Mouse (Mus musculus) heart, embryonic 13.5 days (tissue): ENCODE measurements around the gene Gm10203. TPM values are rescaled to one million over a fixed set of nuclear protein-coding genes. Genes with fewer than 3 reads are reported as not detected.
A peak's percentile ranks its signal among the peaks of the same experiment; 100 is the strongest.

Experiments used
- ATAC-seq: fragments of 200-750 bp; cut with Nextera tagmentation; 2 replicates; pipeline ENCODE4 v1.8.0; 2017; ENCODE audit warnings: moderate TSS enrichment; ENCODE audit not compliant: insufficient number of reproducible peaks, low FRiP score, low TSS enrichment; ENCODE audit errors: extremely low read depth
- H3K27ac ChIP-seq: fragments of 300-500 bp; sonication (generic); replicated peaks from 2 replicates; pipeline ENCODE4 v1.5.1; 2015; ENCODE audit warnings: moderate library complexity, mild to moderate bottlenecking, inconsistent platforms
- H3K27me3 ChIP-seq: fragments of 300-500 bp; sonication (generic); replicated peaks from 2 replicates; pipeline ENCODE4 v1.6.1; 2015; ENCODE audit warnings: mild to moderate bottlenecking, inconsistent platforms
- H3K36me3 ChIP-seq: fragments of 300-500 bp; sonication (generic); 2 replicates; pipeline ENCODE4 v1.6.1; 2015; ENCODE audit warnings: mild to moderate bottlenecking, inconsistent platforms
- H3K4me1 ChIP-seq: fragments of 300-500 bp; sonication (generic); 2 replicates; pipeline ENCODE4 v1.6.1; 2015; ENCODE audit warnings: inconsistent platforms
- H3K4me2 ChIP-seq: fragments of 300-500 bp; sonication (generic); 2 replicates; pipeline ENCODE4 v1.6.1; 2015; ENCODE audit warnings: inconsistent platforms, mild to moderate bottlenecking, moderate library complexity
- H3K4me3 ChIP-seq: fragments of 300-500 bp; sonication (generic); 2 replicates; pipeline ENCODE4 v1.5.1; 2015; ENCODE audit warnings: moderate library complexity, mild to moderate bottlenecking, inconsistent platforms
- H3K9ac ChIP-seq: fragments of 300-500 bp; sonication (generic); 2 replicates; pipeline ENCODE4 v1.6.1; 2015; ENCODE audit warnings: inconsistent platforms, mild to moderate bottlenecking, moderate library complexity
- H3K9me3 ChIP-seq: fragments of 300-500 bp; sonication (generic); 2 replicates; pipeline ENCODE4 v1.6.1; 2016; ENCODE audit warnings: inconsistent platforms
- WGBS: fragments of 180-500 bp; shearing (Covaris S2); methylation state at CpG from one replicate; pipeline ENCODE4 v1.1.7; 2015; ENCODE audit warnings: mixed read lengths; 5-methylcytosine and 5-hydroxymethylcytosine counted together
- polyA plus RNA-seq: library from polyadenylated mRNA; unstranded; fragments of >200 nt; fragmentation: Nextera tagmentation; extraction: Ambion mirVana; gene quantifications from 2 replicates; pipeline ENCODE4 v1.2.1, GENCODE M21; 2015

Gm10203 gene
- polyA plus RNA-seq, 1 experiment from 2014 or later: not detected

DNA sequence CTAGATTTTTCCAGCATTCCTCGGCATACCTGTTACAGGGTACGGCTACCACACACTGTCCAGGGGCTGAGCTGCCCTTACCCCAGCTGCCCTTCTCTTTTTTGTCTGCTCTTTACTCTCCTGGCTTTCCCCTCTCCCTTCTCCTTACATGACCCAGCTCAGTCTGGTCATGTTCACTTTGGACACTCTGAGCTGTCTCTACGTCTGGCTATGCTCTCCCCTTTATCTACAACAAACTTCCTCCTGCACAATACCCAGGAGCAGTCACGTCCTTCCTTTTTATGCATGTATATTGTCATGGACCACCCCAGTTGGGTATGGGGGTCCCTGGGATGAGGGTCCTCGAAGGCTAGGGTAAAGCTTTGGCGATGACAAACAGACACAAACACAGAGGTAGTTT, 5.7 kb downstream of the Gm10203 start:
- no peaks in the 10 kb centered on the region for H3K9me3 ChIP-seq
- peak overlapping the region; percentile 62 for H3K27ac ChIP-seq
- H3K4me1 ChIP-seq: peaks cover 25% of the 10 kb centered on the region
- H3K9ac ChIP-seq: no peak overlapping the region
- no peaks in the 10 kb centered on the region for H3K36me3 ChIP-seq
- H3K4me2 ChIP-seq: no peak overlapping the region
- 46% methylated on average over 6 of the region's 6 CpGs for WGBS
- no peaks in the 10 kb centered on the region for H3K27me3 ChIP-seq
- no peak overlapping the region for H3K4me3 ChIP-seq
- no peak for ATAC-seq

DNA sequence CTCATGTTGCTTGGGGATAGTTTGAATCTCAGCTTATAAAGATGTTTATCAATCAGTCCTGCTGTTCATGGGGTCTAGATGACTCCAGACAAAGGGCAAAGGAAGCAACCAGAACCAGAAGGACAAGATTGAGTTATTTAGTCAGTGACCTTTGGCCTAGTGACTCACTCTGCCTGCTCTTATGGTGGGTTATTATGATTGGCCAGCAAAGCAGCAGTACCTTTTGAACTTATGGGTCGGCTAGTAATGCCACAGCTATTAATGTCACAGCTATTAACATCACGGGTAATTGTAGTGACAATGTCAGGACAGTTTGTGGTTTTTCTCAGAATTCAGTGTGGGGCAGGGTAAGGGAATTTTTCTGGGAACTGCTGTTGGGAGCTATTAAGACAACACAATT, 8.0 kb downstream of the Gm10203 start:
- 67% methylated on average over 2 of the region's 2 CpGs for WGBS
- H3K9me3 ChIP-seq: no peaks in the 10 kb centered on the region
- H3K4me1 ChIP-seq: peaks cover 35% of the 10 kb centered on the region
- no peak overlapping the region for H3K9ac ChIP-seq
- no peak overlapping the region for H3K4me3 ChIP-seq
- H3K36me3 ChIP-seq: peaks cover 4% of the 10 kb centered on the region
- H3K27ac ChIP-seq: no peak overlapping the region
- no peak overlapping the region for H3K4me2 ChIP-seq
- no peak for ATAC-seq
- no peaks in the 10 kb centered on the region for H3K27me3 ChIP-seq

DNA sequence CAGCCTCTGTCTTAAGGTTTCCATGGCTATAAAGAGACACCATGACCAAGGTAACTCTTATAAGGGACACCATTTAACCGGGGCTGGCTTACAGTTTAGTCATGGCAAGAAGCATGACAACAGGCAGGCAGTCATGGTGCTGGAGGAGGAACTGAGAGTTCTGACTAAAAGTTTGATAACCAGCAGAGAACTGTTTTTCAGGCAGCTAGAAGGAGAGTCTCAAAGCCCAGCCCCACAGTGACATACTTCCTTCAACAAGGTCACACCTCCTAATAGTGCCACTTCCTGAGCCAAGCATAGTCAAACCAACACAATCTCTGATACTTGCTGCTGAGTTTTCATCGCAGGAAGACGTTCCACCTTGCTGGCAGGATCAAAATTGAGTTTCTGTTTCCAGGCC, 9.0 kb downstream of the Gm10203 start:
- WGBS: 80% methylated on average over 3 of the region's 3 CpGs
- Histone ChIP-seq H3K4me3 (no peak overlapping the region), H3K9ac (no peak overlapping the region), H3K9me3 (no peaks in the 10 kb centered on the region), H3K27ac (no peak overlapping the region), H3K4me2 (no peak overlapping the region), H3K27me3 (no peaks in the 10 kb centered on the region), H3K36me3 (peaks cover 11% of the 10 kb centered on the region), H3K4me1 (peaks cover 29% of the 10 kb centered on the region)
- ATAC-seq: no peak

DNA sequence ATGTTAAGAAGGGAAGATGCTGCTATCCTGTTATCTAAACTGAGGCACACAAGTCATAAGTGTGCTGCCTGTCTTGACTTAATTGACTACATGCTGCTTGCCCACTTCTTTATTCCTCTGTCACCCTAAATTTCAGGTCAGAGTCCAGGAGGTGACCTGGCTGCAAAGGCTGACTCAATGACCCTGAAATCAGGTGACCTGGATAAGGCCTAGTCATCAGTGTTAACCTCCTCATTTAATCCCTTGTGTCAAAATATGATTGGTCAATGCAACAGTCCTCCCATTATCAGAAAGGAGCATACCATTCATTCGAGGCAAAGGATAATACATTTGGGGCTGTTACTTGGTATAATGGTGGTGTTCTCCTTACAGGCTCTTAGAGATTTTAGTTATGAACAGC, 9.5 kb downstream of the Gm10203 start, which contains the start of gene Etfbkmt:
Gene Etfbkmt, plus strand, starts transcription at position 379 of the 400 bp plus-strand sequence.
- ATAC-seq: no peak
- Histone ChIP-seq H3K4me1 (peaks cover 25% of the 10 kb centered on the region), H3K36me3 (peaks cover 15% of the 10 kb centered on the region), H3K27me3 (no peaks in the 10 kb centered on the region), H3K27ac (no peak within 1 kb of the TSS), H3K4me3 (no peak within 1 kb of the TSS), H3K9ac (no peak within 1 kb of the TSS), H3K4me2 (no peak within 1 kb of the TSS), H3K9me3 (no peaks in the 10 kb centered on the region)
- WGBS: 77% methylated on average over 1 of the region's 1 CpGs

DNA sequence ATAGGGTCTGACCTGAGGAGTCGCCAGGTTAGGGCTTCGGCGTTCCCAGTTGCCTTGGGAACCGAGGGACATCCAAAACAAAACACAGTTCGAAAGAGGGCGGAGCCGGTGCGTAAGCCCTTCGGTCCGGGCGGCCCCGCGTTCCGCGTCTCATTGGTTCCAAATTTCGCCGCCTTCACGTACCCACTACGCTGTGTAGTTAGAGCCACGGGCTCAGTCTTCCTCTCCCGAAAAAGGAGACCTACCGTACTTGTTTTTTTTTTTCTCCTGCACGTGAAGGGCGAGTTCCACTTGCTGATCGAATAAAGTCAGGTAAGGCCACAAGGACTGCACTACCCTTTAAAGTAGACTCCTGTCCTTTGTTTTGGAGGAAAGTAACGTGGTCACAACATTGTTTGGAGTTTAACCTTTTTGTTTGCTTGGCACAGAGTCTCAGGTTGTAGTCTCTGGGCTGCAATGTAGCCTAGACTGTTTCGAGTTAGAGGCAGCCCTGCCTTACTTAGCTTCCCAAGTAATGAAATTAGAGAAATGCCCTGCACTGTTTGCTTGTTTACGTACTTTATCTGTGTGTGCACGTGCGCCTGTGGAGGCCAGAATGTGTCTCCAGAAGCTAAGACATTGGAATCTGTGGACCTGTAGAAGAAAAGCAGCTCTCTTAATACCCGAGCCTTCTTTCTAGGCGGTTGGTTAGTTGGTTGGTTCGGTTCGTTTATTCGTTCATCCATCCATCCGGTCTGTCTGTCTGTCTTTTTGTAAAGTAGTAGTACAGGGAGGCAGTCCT, 11.6 kb downstream of the Gm10203 start:
- peak overlapping the region; percentile 73 for H3K4me2 ChIP-seq
- H3K9me3 ChIP-seq: 0 out of 2 replicates have a peak, but pooled peaks cover 3% of the 10 kb centered on the region
- peak overlapping the region; percentile 66 for H3K4me3 ChIP-seq
- peaks cover 36% of the 10 kb centered on the region for H3K36me3 ChIP-seq
- peak overlapping the region; percentile 73 for H3K27ac ChIP-seq
- H3K27me3 ChIP-seq: no peaks in the 10 kb centered on the region
- H3K4me1 ChIP-seq: peaks cover 11% of the 10 kb centered on the region
- 4% methylated on average over 36 of the region's 36 CpGs for WGBS
- peak overlapping the region; percentile 81 for H3K9ac ChIP-seq
- peak; percentile 91 for ATAC-seq

DNA sequence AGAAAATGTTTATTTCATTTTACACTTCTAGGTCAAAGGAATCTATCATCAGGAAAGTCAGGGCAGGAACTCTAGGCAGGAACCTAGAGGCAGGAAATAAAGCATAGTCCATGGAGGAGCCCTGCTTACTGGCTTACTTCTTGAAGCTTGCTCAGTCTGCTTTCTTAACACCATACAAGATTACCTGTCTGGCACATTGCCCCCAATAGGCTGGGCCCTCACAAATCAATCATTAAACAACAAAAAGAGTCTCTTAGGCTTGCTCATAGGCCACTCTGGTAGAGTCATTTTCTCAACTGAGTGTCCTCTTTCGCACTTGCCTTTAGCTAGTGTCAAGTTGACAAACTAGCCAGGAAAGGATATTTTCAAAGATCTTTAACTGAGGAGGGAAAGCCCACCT, 15.2 kb downstream of the Gm10203 start:
- no peak overlapping the region for H3K27ac ChIP-seq

DNA sequence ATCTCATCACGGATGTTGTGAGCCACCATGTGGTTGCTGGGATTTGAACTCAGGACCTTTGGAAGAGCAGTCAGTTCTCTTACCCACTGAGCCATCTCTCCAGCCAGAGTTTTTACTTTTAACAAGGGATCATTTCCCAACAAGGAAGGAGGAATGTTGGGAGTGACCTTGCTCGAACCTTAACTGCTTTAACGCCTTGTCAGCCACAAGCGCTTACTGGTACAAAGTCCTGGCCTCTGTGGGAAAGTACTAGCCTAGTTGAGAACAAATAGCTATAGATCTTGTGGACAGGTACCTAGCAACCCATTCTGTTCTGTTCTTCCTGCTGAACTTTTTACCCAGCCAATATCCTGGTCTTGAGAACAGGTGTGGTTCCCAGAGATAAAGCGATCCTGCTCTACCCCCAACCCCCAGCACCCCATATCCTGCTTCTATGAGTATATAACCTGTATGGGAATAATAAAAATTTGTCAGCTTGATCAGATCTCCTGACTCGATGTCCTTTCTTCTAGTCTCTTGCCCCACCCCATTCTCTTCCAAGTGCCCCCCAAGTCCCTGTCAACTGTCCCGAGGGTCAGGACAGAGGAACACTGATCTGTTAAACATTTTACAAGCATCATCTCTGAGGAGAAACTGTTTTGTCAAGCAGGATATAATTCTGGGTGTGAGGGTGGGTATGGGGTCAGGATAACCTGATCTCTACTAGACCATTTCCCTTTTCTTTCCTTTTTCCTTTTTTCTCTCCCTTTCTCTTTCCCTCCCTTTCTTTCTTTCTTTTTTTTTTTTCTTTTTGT, 18.7 kb downstream of the Gm10203 start:
- no peaks in the 10 kb centered on the region for H3K27me3 ChIP-seq
- no peak overlapping the region for H3K9ac ChIP-seq
- H3K4me1 ChIP-seq: peaks cover 6% of the 10 kb centered on the region
- H3K36me3 ChIP-seq: peaks cover 50% of the 10 kb centered on the region
- no peak overlapping the region for H3K27ac ChIP-seq
- no peak for ATAC-seq
- no peak overlapping the region for H3K4me3 ChIP-seq
- 0 out of 2 replicates have a peak, but pooled peaks cover 3% of the 10 kb centered on the region for H3K9me3 ChIP-seq
- no peak overlapping the region for H3K4me2 ChIP-seq
- 75% methylated on average over 7 of the region's 7 CpGs for WGBS

More for the DNA sequence above, 15.2 kb downstream of the Gm10203 start:
- H3K4me1 ChIP-seq: peaks cover 11% of the 10 kb centered on the region
- no peak overlapping the region for H3K9ac ChIP-seq
- H3K36me3 ChIP-seq: peaks cover 41% of the 10 kb centered on the region
- ATAC-seq: no peak
- H3K27me3 ChIP-seq: no peaks in the 10 kb centered on the region
- no peak overlapping the region for H3K4me3 ChIP-seq
- H3K4me2 ChIP-seq: no peak overlapping the region
- 92% methylated on average over 1 of the region's 1 CpGs for WGBS
- H3K9me3 ChIP-seq: 0 out of 2 replicates have a peak, but pooled peaks cover 3% of the 10 kb centered on the region

DNA sequence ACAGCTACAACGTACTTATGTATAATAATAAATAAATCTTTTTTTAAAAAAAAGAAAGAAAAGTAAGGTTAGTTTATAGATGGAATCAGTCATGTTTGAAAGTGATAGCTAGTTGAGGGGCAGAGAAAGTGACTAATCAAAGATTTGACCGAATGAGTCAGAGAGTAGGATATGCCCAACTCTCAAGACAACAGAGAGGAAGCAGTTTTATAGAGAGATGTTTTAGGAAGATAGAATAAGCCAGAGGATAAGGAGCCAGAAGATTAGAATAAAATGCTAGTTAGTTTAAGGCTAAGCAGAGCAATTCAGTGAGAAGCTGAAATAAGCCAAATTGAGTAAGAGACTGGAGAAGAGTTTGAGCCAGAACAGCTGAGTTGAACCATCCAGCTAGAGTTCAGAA, 22.1 kb downstream of the Gm10203 start:
- no peaks in the 10 kb centered on the region for H3K9me3 ChIP-seq
- no peak overlapping the region for H3K4me2 ChIP-seq
- WGBS: 86% methylated on average over 2 of the region's 2 CpGs
- H3K27ac ChIP-seq: no peak overlapping the region
- H3K4me3 ChIP-seq: no peak overlapping the region
- H3K27me3 ChIP-seq: no peaks in the 10 kb centered on the region
- no peak for ATAC-seq
- no peak overlapping the region for H3K9ac ChIP-seq
- H3K4me1 ChIP-seq: peaks cover 25% of the 10 kb centered on the region
- peaks cover 36% of the 10 kb centered on the region for H3K36me3 ChIP-seq

DNA sequence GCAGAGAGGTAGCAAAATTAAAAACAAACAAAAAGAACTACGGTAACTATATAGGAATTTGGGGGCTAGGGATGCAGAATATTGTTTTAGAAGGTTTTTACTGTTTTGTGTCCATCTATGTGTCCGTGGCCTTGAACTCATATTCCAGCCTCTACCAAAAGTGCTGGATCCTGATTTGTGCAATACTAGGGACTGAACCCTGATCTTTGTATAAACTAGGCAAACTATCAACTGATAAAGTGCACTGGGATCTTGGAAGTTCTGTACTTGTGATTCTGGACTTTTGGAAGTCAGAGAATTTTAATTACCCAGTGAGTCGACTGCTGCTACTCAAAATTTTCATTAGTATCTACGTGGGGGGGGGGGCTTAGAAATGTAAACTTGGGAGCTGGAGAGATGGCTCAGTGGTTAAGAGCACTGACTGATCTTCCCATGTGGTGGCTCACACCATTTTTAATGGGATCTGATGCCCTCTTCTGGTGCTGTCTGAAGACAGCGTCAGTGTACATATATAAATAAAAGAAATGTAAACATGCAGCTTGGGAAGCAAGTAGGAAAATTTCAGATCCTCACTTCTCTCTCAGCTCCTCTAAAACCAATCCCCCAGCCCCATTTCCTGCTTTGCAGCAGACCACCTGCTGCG, 23.6 kb downstream of the Gm10203 start:
- no peaks in the 10 kb centered on the region for H3K27me3 ChIP-seq
- H3K4me2 ChIP-seq: no peak overlapping the region
- H3K9ac ChIP-seq: no peak overlapping the region
- no peaks in the 10 kb centered on the region for H3K9me3 ChIP-seq
- H3K4me3 ChIP-seq: no peak overlapping the region
- WGBS: 34% methylated on average over 6 of the region's 6 CpGs
- no peak overlapping the region for H3K27ac ChIP-seq
- H3K36me3 ChIP-seq: peaks cover 45% of the 10 kb centered on the region
- peaks cover 25% of the 10 kb centered on the region for H3K4me1 ChIP-seq
- ATAC-seq: no peak

DNA sequence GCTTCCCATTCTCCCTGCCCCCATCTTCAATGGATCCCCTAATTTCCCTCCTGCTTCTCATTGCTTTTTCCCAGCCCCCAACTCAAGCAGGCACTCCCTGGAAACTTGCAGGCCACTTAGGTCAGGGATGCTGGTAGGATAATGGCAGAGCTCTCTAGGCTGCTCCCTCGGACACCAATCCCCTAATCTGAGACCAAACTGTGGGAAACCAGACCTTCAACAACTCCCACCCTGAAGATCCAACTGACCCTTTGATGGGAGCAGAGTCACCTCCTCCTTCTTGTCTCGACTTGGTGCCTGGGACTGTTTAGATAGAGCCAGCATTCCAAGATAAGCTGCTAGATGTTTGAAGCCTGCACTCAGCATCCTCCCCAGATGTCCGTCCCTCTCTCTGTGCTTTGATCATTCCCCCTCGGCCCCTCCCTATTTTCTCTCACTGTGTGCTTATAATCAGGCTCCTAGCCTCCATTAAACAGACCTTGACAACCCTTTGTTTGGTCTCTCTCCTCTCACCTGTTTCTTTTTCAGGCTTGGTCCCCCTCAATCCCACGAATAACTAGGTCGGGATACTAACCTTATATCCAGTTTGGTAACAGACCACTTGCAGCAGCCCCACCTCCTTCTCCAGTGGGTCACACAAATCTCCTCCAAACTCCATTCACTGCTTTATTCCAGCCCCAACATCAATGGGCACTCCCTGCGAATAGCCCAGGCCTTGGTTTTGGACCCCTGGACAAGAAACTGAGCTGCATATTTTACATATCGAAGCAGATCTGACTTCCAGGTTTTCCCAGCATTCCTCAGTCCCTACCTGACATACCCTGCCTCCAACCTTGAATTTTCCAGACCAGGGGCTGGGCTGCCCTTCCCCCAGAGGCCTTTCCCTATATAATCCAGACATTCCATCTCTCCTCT, 24.4 kb downstream of the Gm10203 start:
- Histone ChIP-seq H3K4me1 (peaks cover 25% of the 10 kb centered on the region), H3K27ac (peak overlapping the region; percentile 42; the same call in 1 of the 2 replicates), H3K27me3 (no peaks in the 10 kb centered on the region), H3K4me2 (no peak overlapping the region), H3K36me3 (peaks cover 52% of the 10 kb centered on the region), H3K9ac (no peak overlapping the region), H3K9me3 (no peaks in the 10 kb centered on the region), H3K4me3 (no peak overlapping the region)
- no peak for ATAC-seq
- 13% methylated on average over 8 of the region's 8 CpGs for WGBS
